Mouse (Mus musculus) C2C12 (cell line): ENCODE measurements at regions not wholly inside any gene's neighbourhood (a gene's known extent, or its start where the extent isn't known, plus 50 kb on each side); places are given as distances from the start of the nearest gene placed in this dataset.

Experiments
- CEBPB ChIP-seq: IDR thresholded peaks from one replicate; pipeline ENCODE4 v1.6.1; 2011; ENCODE audit warnings: low read depth, mild to moderate bottlenecking, control low read depth, moderate library complexity
- CTCF ChIP-seq: IDR thresholded peaks from one replicate; pipeline ENCODE4 v1.5.1; 2011; ENCODE audit not compliant: control insufficient read depth, insufficient read depth, insufficient read length
- FOSL1 ChIP-seq: IDR thresholded peaks from one replicate; pipeline ENCODE4 v1.8.0; 2011; ENCODE audit warnings: mild to moderate bottlenecking, low read length; ENCODE audit not compliant: poor library complexity, insufficient read depth, severe bottlenecking
- MAX ChIP-seq: IDR thresholded peaks from one replicate; pipeline ENCODE4 v1.6.1; 2011; ENCODE audit warnings: mild to moderate bottlenecking, control low read depth
- USF1 ChIP-seq: IDR thresholded peaks from one replicate; pipeline ENCODE4 v1.6.1; 2011; ENCODE audit warnings: low read depth, mild to moderate bottlenecking, control low read depth, moderate library complexity

GRCm38 (mm10) chr2:45652977-45653376 lies 535.8 kb upstream of the Zeb2 start:
- no peak for TF ChIP-seq CTCF
- no peak for TF ChIP-seq MAX
- no peak for TF ChIP-seq USF1
- no peak for TF ChIP-seq CEBPB
- no peak for TF ChIP-seq FOSL1
